Mouse (Mus musculus) neural tube, embryonic 13.5 days (tissue): Measurements from ENCODE around the gene Srcap. TPM values are rescaled to one million over a fixed set of nuclear protein-coding genes. Genes with fewer than 3 reads are reported as not detected.
"Not testable (repeated sequence)": the region's sequence is repeated elsewhere in the genome, so short reads cannot be mapped to it uniquely, and the experiment has no call there.

Experiments
- ATAC-seq: fragments of 200-750 bp; cut with Nextera tagmentation; 2 replicates; pipeline ENCODE4 v1.8.0; 2017; ENCODE audit warnings: low read depth, mild to moderate bottlenecking, moderate TSS enrichment, moderate library complexity
- H3K27ac ChIP-seq: fragments of 300-500 bp; sonication (generic); replicated peaks from 2 replicates; pipeline ENCODE4 v1.5.1; 2015; ENCODE audit warnings: moderate library complexity, mild to moderate bottlenecking, inconsistent platforms
- H3K27me3 ChIP-seq: fragments of 300-500 bp; sonication (generic); 2 replicates; pipeline ENCODE4 v1.6.1; 2015; ENCODE audit warnings: mild to moderate bottlenecking, inconsistent platforms
- H3K36me3 ChIP-seq: fragments of 300-500 bp; sonication (generic); 2 replicates; pipeline ENCODE4 v1.6.1; 2015; ENCODE audit warnings: mild to moderate bottlenecking, inconsistent platforms
- H3K4me1 ChIP-seq: fragments of 300-500 bp; sonication (generic); replicated peaks from 2 replicates; pipeline ENCODE4 v1.6.1; 2015; ENCODE audit warnings: inconsistent platforms
- H3K4me2 ChIP-seq: fragments of 300-500 bp; sonication (generic); 2 replicates; pipeline ENCODE4 v1.6.1; 2015; ENCODE audit warnings: inconsistent platforms, mild to moderate bottlenecking, moderate library complexity
- H3K4me3 ChIP-seq: fragments of 300-500 bp; sonication (generic); 2 replicates; pipeline ENCODE4 v1.5.1; 2015; ENCODE audit warnings: mild to moderate bottlenecking, inconsistent platforms
- H3K9ac ChIP-seq: fragments of 300-500 bp; sonication (generic); 2 replicates; pipeline ENCODE4 v1.6.1; 2015; ENCODE audit warnings: moderate library complexity, mild to moderate bottlenecking, inconsistent platforms
- H3K9me3 ChIP-seq: fragments of 300-500 bp; sonication (generic); 2 replicates; pipeline ENCODE4 v1.6.1; 2016; ENCODE audit warnings: inconsistent platforms
- WGBS: fragments of 180-500 bp; shearing (Covaris S2); methylation state at CpG from one replicate; pipeline ENCODE4 v1.1.7; 2015; 5-methylcytosine and 5-hydroxymethylcytosine counted together
- polyA plus RNA-seq: library from polyadenylated mRNA; unstranded; fragments of >200 nt; fragmentation: Nextera tagmentation; extraction: Ambion mirVana; gene quantifications from 2 replicates; pipeline ENCODE4 v1.2.1, GENCODE M21; 2015

Gene Srcap
- polyA plus RNA-seq, 1 experiment from 2014 or later, result 50.1 TPM

- H3K27ac ChIP-seq, result no peak overlapping the region
- WGBS, result 86% methylated on average over 2 of the region's 2 CpGs
- no peak overlapping the region for H3K9ac ChIP-seq
- no peaks in the 10 kb centered on the region for H3K27me3 ChIP-seq
- no peaks in the 10 kb centered on the region for H3K4me1 ChIP-seq
- H3K4me3 ChIP-seq, result no peak overlapping the region
- ATAC-seq, result no peak
- H3K36me3 ChIP-seq, result peaks cover 5% of the 10 kb centered on the region
- no peaks in the 10 kb centered on the region for H3K9me3 ChIP-seq
- no peak overlapping the region for H3K4me2 ChIP-seq
Observed at GRCm38 (mm10) chr7:127497382-127497781, 14.4 kb upstream of the Srcap start.

- no peaks in the 10 kb centered on the region for H3K4me1 ChIP-seq
- WGBS, result 43% methylated on average over 3 of the region's 3 CpGs
Observed at GRCm38 (mm10) chr7:127498407-127498806, 13.4 kb upstream of the Srcap start.

GRCm38 (mm10) chr7:127508291-127508690, 3.5 kb upstream of the Srcap start:
- no peak overlapping the region for H3K27ac ChIP-seq
- H3K9me3 ChIP-seq, result no peaks in the 10 kb centered on the region
- H3K4me2 ChIP-seq, result no peak overlapping the region
- WGBS, result 93% methylated on average over 3 of the region's 3 CpGs
- H3K27me3 ChIP-seq, result no peaks in the 10 kb centered on the region
- peaks cover 12% of the 10 kb centered on the region for H3K4me1 ChIP-seq
- H3K36me3 ChIP-seq, result no peaks in the 10 kb centered on the region
- no peak for ATAC-seq
- no peak overlapping the region for H3K4me3 ChIP-seq
- no peak overlapping the region for H3K9ac ChIP-seq

More at GRCm38 (mm10) chr7:127498407-127498806, 13.4 kb upstream of the Srcap start:
- Histone ChIP-seq H3K27ac (no peak overlapping the region), H3K36me3 (no peaks in the 10 kb centered on the region), H3K9me3 (no peaks in the 10 kb centered on the region), H3K4me2 (no peak overlapping the region), H3K9ac (no peak overlapping the region), H3K27me3 (no peaks in the 10 kb centered on the region), H3K4me3 (no peak overlapping the region)
- ATAC-seq, result no peak

- not testable (repeated sequence) for H3K27ac ChIP-seq, ATAC-seq, H3K9me3 ChIP-seq, H3K36me3 ChIP-seq, H3K27me3 ChIP-seq, H3K4me3 ChIP-seq, H3K9ac ChIP-seq, H3K4me2 ChIP-seq
- WGBS, result 83% methylated on average over 4 of the region's 4 CpGs
- peaks cover 26% of the 10 kb centered on the region for H3K4me1 ChIP-seq
Observed at GRCm38 (mm10) chr7:127509830-127510229, 2.0 kb upstream of the Srcap start.

- Histone ChIP-seq H3K9me3 (no peaks in the 10 kb centered on the region), H3K36me3 (peaks cover 16% of the 10 kb centered on the region), H3K4me3 (peak overlapping the region; percentile 85), H3K4me1 (peaks cover 27% of the 10 kb centered on the region), H3K27ac (peak overlapping the region; percentile 99; the same call in 1 of the 2 replicates), H3K27me3 (no peaks in the 10 kb centered on the region), H3K9ac (0 out of 2 replicates have a peak overlapping the region, but pooled peaks have one; percentile 91), H3K4me2 (peak overlapping the region; percentile 54)
- ATAC-seq, result no peak
- WGBS, result 41% methylated on average over 8 of the region's 8 CpGs
Observed at GRCm38 (mm10) chr7:127511241-127511640, 542 bp upstream of the Srcap start.

GRCm38 (mm10) chr7:127512231-127513015, 640 bp downstream of the Srcap start:
- peak overlapping the region; percentile 66 for H3K4me2 ChIP-seq
- under 1% methylated on average over 60 of the region's 93 CpGs for WGBS
- H3K27ac ChIP-seq, result peak overlapping the region; percentile 99
- H3K36me3 ChIP-seq, result peaks cover 28% of the 10 kb centered on the region
- peak overlapping the region; percentile 91 for H3K9ac ChIP-seq
- no peaks in the 10 kb centered on the region for H3K9me3 ChIP-seq
- peaks cover 27% of the 10 kb centered on the region for H3K4me1 ChIP-seq
- no peaks in the 10 kb centered on the region for H3K27me3 ChIP-seq
- H3K4me3 ChIP-seq, result peak overlapping the region; percentile 85
- ATAC-seq, result peak; percentile 90

GRCm38 (mm10) chr7:127513016-127513390, 1.2 kb downstream of the Srcap start:
- WGBS, result 38% methylated on average over 8 of the region's 8 CpGs
- no peak for ATAC-seq
- no peaks in the 10 kb centered on the region for H3K27me3 ChIP-seq
- H3K36me3 ChIP-seq, result peaks cover 34% of the 10 kb centered on the region
- peak overlapping the region; percentile 99 for H3K27ac ChIP-seq
- H3K4me3 ChIP-seq, result peak overlapping the region; percentile 85
- H3K4me2 ChIP-seq, result peak overlapping the region; percentile 66
- no peaks in the 10 kb centered on the region for H3K9me3 ChIP-seq
- H3K9ac ChIP-seq, result peak overlapping the region; percentile 91
- H3K4me1 ChIP-seq, result peaks cover 27% of the 10 kb centered on the region

- Histone ChIP-seq H3K9ac (peak overlapping the region; percentile 38; the same call in 1 of the 2 replicates), H3K9me3 (no peaks in the 10 kb centered on the region), H3K27ac (no peak overlapping the region), H3K36me3 (peaks cover 40% of the 10 kb centered on the region), H3K4me2 (peak overlapping the region; percentile 66), H3K4me3 (peak overlapping the region; percentile 85), H3K4me1 (peaks cover 27% of the 10 kb centered on the region), H3K27me3 (no peaks in the 10 kb centered on the region)
- ATAC-seq, result no peak
- 88% methylated on average over 3 of the region's 3 CpGs for WGBS
Observed at GRCm38 (mm10) chr7:127513781-127514180, 2.0 kb downstream of the Srcap start.

- no peak overlapping the region for H3K4me2 ChIP-seq
- no peak overlapping the region for H3K27ac ChIP-seq
- H3K4me1 ChIP-seq, result peaks cover 27% of the 10 kb centered on the region
- H3K9me3 ChIP-seq, result no peaks in the 10 kb centered on the region
- H3K9ac ChIP-seq, result no peak overlapping the region
- WGBS, result 91% methylated on average over 7 of the region's 7 CpGs
- H3K4me3 ChIP-seq, result no peak overlapping the region
- H3K27me3 ChIP-seq, result no peaks in the 10 kb centered on the region
- H3K36me3 ChIP-seq, result peaks cover 58% of the 10 kb centered on the region
- ATAC-seq, result no peak
Observed at GRCm38 (mm10) chr7:127515846-127516245, 4.1 kb downstream of the Srcap start.

- no peak overlapping the region for H3K27ac ChIP-seq
- H3K4me3 ChIP-seq, result no peak overlapping the region
- no peak overlapping the region for H3K9ac ChIP-seq
- no peak overlapping the region for H3K4me2 ChIP-seq
- WGBS, result 91% methylated on average over 7 of the region's 7 CpGs
- peaks cover 23% of the 10 kb centered on the region for H3K4me1 ChIP-seq
- H3K36me3 ChIP-seq, result peaks cover 63% of the 10 kb centered on the region
- no peaks in the 10 kb centered on the region for H3K27me3 ChIP-seq
- no peaks in the 10 kb centered on the region for H3K9me3 ChIP-seq
- no peak for ATAC-seq
Observed at GRCm38 (mm10) chr7:127516344-127516743, 4.6 kb downstream of the Srcap start.

GRCm38 (mm10) chr7:127519284-127519683, 7.5 kb downstream of the Srcap start, which contains the start of gene Gm42715:
Gene Gm42715 (plus strand): TSS chr7:127519584.
- no peak within 1 kb of the TSS for H3K4me3 ChIP-seq
- no peak within 1 kb of the TSS for H3K27ac ChIP-seq
- no peaks in the 10 kb centered on the region for H3K9me3 ChIP-seq
- ATAC-seq, result no peak
- H3K27me3 ChIP-seq, result no peaks in the 10 kb centered on the region
- peaks cover 5% of the 10 kb centered on the region for H3K4me1 ChIP-seq
- H3K4me2 ChIP-seq, result no peak within 1 kb of the TSS
- no peak within 1 kb of the TSS for H3K9ac ChIP-seq
- H3K36me3 ChIP-seq, result peaks cover 92% of the 10 kb centered on the region
- WGBS, result 93% methylated on average over 3 of the region's 3 CpGs

- H3K4me3 ChIP-seq, result no peak overlapping the region
- no peaks in the 10 kb centered on the region for H3K9me3 ChIP-seq
- H3K27me3 ChIP-seq, result no peaks in the 10 kb centered on the region
- ATAC-seq, result no peak
- H3K36me3 ChIP-seq, result peaks cover 91% of the 10 kb centered on the region
- H3K4me1 ChIP-seq, result no peaks in the 10 kb centered on the region; the same call in 1 of the 2 replicates
- no peak overlapping the region for H3K9ac ChIP-seq
- no peak overlapping the region for H3K27ac ChIP-seq
- no peak overlapping the region for H3K4me2 ChIP-seq
- 95% methylated on average over 3 of the region's 3 CpGs for WGBS
Observed at GRCm38 (mm10) chr7:127541671-127542070, 29.9 kb downstream of the Srcap start.
